Mouse (Mus musculus) bone marrow macrophage, adult 2 months (primary cell): ENCODE measurements around the gene Rpl36a-ps1.

Experiments used
- CTCF ChIP-seq: IDR thresholded peaks from 2 replicates; pipeline ENCODE4 v1.5.1; 2012; ENCODE audit warnings: low read depth, mild to moderate bottlenecking, low read length, moderate library complexity
- POLR2A ChIP-seq: IDR thresholded peaks from 2 replicates; pipeline ENCODE4 v1.6.1; 2012; ENCODE audit warnings: mild to moderate bottlenecking, low read depth, low read length, borderline replicate concordance

DNA sequence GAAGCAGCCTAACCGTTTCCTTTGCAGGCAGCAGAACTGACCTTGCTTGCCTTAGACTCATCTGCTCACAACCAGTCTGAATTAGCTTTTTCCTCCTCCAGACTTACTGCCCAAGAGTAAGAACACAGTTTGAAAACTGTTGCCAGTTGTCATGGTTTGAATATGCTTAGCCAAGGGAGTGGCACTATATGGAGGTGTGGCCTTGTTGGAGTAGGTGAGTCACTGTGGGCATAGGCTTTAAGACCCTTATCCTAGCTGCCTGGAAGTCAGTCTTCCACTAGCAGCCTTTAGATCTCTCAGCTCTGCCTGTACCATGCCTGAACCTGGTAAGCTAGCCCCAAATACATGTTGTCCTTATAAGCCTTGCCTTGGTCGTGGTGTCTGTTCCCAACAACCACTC, 43.6 kb upstream of the Rpl36a-ps1 start:
- TF ChIP-seq POLR2A (no peak), CTCF (no peak)
